Mouse (Mus musculus) adipocyte (in vitro differentiated cells): ENCODE measurements at regions not wholly inside any gene's neighbourhood (a gene's known extent, or its start where the extent isn't known, plus 50 kb on each side); places are given as distances from the start of the nearest gene placed in this dataset.

Source experiments
- DNase-seq: peaks from one replicate; pipeline ENCODE4 v3.0.0-alpha.2; 2016; ENCODE audit warnings: low spot score

- DNase-seq, result no peak
These were observed 272.8 kb downstream of the Cbln1 start for GRCm38 (mm10) chr8:87199461-87200131.

- DNase-seq, result no peak
These were observed 274.4 kb downstream of the Cbln1 start for GRCm38 (mm10) chr8:87197867-87198536.

GRCm38 (mm10) chr8:87197000-87197399, 275.4 kb downstream of the Cbln1 start:
- DNase-seq, result peak; percentile 14

- DNase-seq, result no peak
These were observed 276.4 kb downstream of the Cbln1 start for GRCm38 (mm10) chr8:87196050-87196449.

GRCm38 (mm10) chr8:87189791-87190385, 282.5 kb downstream of the Cbln1 start:
- DNase-seq, result no peak

- DNase-seq, result no peak
These were observed 289.5 kb downstream of the Cbln1 start for GRCm38 (mm10) chr8:87182888-87183287.

GRCm38 (mm10) chr8:87178561-87178960, 293.5 kb upstream of the N4bp1 start:
- DNase-seq, result peak; percentile 16

GRCm38 (mm10) chr8:87177620-87178019, 292.6 kb upstream of the N4bp1 start:
- no peak for DNase-seq

- DNase-seq, result peak; percentile 70
These were observed 290.0 kb upstream of the N4bp1 start for GRCm38 (mm10) chr8:87175097-87175496.

- DNase-seq, result peak; percentile 46
These were observed 288.7 kb upstream of the N4bp1 start for GRCm38 (mm10) chr8:87173720-87174119.

- DNase-seq, result peak; percentile 57
These were observed 281.7 kb upstream of the N4bp1 start for GRCm38 (mm10) chr8:87166771-87167170.

- DNase-seq, result no peak
These were observed 275.4 kb upstream of the N4bp1 start for GRCm38 (mm10) chr8:87160416-87160815.

GRCm38 (mm10) chr8:87158322-87158721, 273.3 kb upstream of the N4bp1 start:
- DNase-seq, result no peak

- no peak for DNase-seq
These were observed 270.9 kb upstream of the N4bp1 start for GRCm38 (mm10) chr8:87155819-87156425.

- DNase-seq, result no peak
These were observed 267.2 kb upstream of the N4bp1 start for GRCm38 (mm10) chr8:87152068-87152915.

GRCm38 (mm10) chr8:87148853-87149252, 263.8 kb upstream of the N4bp1 start:
- no peak for DNase-seq

GRCm38 (mm10) chr8:87147704-87148103, 262.6 kb upstream of the N4bp1 start:
- DNase-seq, result no peak

GRCm38 (mm10) chr8:87137412-87137811, 252.4 kb upstream of the N4bp1 start:
- DNase-seq, result no peak

GRCm38 (mm10) chr8:87131716-87132115, 246.7 kb upstream of the N4bp1 start:
- no peak for DNase-seq

- DNase-seq, result peak; percentile 10
These were observed 245.6 kb upstream of the N4bp1 start for GRCm38 (mm10) chr8:87130691-87131090.

- no peak for DNase-seq
These were observed 243.5 kb upstream of the N4bp1 start for GRCm38 (mm10) chr8:87128593-87128992.

- no peak for DNase-seq
These were observed 231.2 kb upstream of the N4bp1 start for GRCm38 (mm10) chr8:87116190-87116765.
